Mouse (Mus musculus) megakaryocyte-erythroid progenitor cell, adult 5-6 weeks (primary cell): ENCODE measurements around the gene Krr1. TPM values are rescaled to one million over a fixed set of nuclear protein-coding genes. Genes with fewer than 3 reads are reported as not detected.

ENCODE experiments used
- total RNA-seq, 2 experiments: library from RNA; stranded (forward) in 1 of 2; stranded (reverse) in 1 of 2; fragments of 200-1000, 215-1000 nt in 1 of 2; fragments of >200 nt in 1 of 2; fragmentation: Nextera tagmentation in 1 of 2; gene quantifications; 2 replicates each; pipeline ENCODE4 v1.2.3; 2014 to 2017

Gene Krr1
- total RNA-seq, 2 experiments from 2014 or later, result 46.6 to 66.1 TPM

Other genes with a start within 250 kb of the Krr1 start
- gene Glipr1, start 30.0 kb downstream of the Krr1 start, total RNA-seq (2014; fragmentation: Nextera tagmentation), result 15.4 and 18.4 TPM in 2 replicates
- gene Glipr1, start 30.0 kb downstream of the Krr1 start, total RNA-seq (2017), result 21.0 and 54.2 TPM in 2 replicates
- not detected in 2 replicates for gene Glipr1l1, start 87.5 kb downstream of the Krr1 start, total RNA-seq (2014; fragmentation: Nextera tagmentation)
- not detected in 2 replicates for gene Glipr1l1, start 87.5 kb downstream of the Krr1 start, total RNA-seq (2017)
- gene Glipr1l2, start 110.7 kb downstream of the Krr1 start, total RNA-seq (2014; fragmentation: Nextera tagmentation), result not detected in 2 replicates
- gene Glipr1l2, start 110.7 kb downstream of the Krr1 start, total RNA-seq (2017), result not detected in 2 replicates
- not detected in 2 replicates for gene Glipr1l3, start 187.7 kb downstream of the Krr1 start, total RNA-seq (2014; fragmentation: Nextera tagmentation)
- not detected in 2 replicates for gene Glipr1l3, start 187.7 kb downstream of the Krr1 start, total RNA-seq (2017)
- not detected in 2 replicates for gene Caps2, start 191.0 kb downstream of the Krr1 start, total RNA-seq (2014; fragmentation: Nextera tagmentation)
- gene Caps2, start 191.0 kb downstream of the Krr1 start, total RNA-seq (2017), result not detected in 2 replicates